Mouse (Mus musculus) left cerebral cortex, postnatal 36 days (tissue): ENCODE measurements at regions not wholly inside any gene's neighbourhood (a gene's known extent, or its start where the extent isn't known, plus 50 kb on each side); places are given as distances from the start of the nearest gene placed in this dataset.
"Not testable (repeated sequence)": the region's sequence is repeated elsewhere in the genome, so short reads cannot be mapped to it uniquely, and the experiment has no call there.

Experiments
- DNase-seq, 2 experiments: peaks; one replicate each; pipeline ENCODE4 v3.0.0; 2021 to 2022; ENCODE audit warnings: low spot score in 2 of 2, mixed read lengths in 1 of 2
- intact Hi-C: fragments of 180-260 bp; cut with DNase I; formaldehyde crosslinking; loops from one replicate; pipeline ENCODE4 v1.15.1; 2025

GRCm38 (mm10) chr3:21938071-21938848, 138.2 kb upstream of the Tbl1xr1 start:
- intact Hi-C loops = loop anchor here (5.0 to 10.0 kb wide), 7 partner anchors 49 to 1283 kb away; no protein-coding TSS in a partner anchor
- DNase-seq = peak; percentile 54 to 57

GRCm38 (mm10) chr3:21939738-21940137, 136.7 kb upstream of the Tbl1xr1 start:
- DNase-seq = no peak
- intact Hi-C loops = loop anchor here (5.0 to 10.0 kb wide), 7 partner anchors 48 to 1285 kb away; no protein-coding TSS in a partner anchor

GRCm38 (mm10) chr3:21941596-21941995, 134.9 kb upstream of the Tbl1xr1 start:
- DNase-seq = no peak
- intact Hi-C loops = no loop called here

- no peak for DNase-seq
- intact Hi-C loops = no loop called here
Measured at GRCm38 (mm10) chr3:21942912-21943311, 133.5 kb upstream of the Tbl1xr1 start.

GRCm38 (mm10) chr3:21945775-21946174, 130.7 kb upstream of the Tbl1xr1 start:
- intact Hi-C loops = no loop called here
- no peak for DNase-seq

GRCm38 (mm10) chr3:21947320-21948073, 129.0 kb upstream of the Tbl1xr1 start:
- DNase-seq = no peak

GRCm38 (mm10) chr3:21948074-21948659, 128.3 kb upstream of the Tbl1xr1 start:
- intact Hi-C loops = no loop called here

More at GRCm38 (mm10) chr3:21947320-21948073, 129.0 kb upstream of the Tbl1xr1 start:
- intact Hi-C loops = no loop called here

GRCm38 (mm10) chr3:21949459-21949858, 127.0 kb upstream of the Tbl1xr1 start:
- DNase-seq = peak; percentile 18 to 40
- intact Hi-C loops = no loop called here

More at GRCm38 (mm10) chr3:21948074-21948659, 128.3 kb upstream of the Tbl1xr1 start:
- no peak for DNase-seq

- no peak for DNase-seq
- intact Hi-C loops = no loop called here
Measured at GRCm38 (mm10) chr3:21950571-21950970, 125.9 kb upstream of the Tbl1xr1 start.

GRCm38 (mm10) chr3:21951446-21952285, 124.8 kb upstream of the Tbl1xr1 start:
- no peak for DNase-seq
- intact Hi-C loops = no loop called here

GRCm38 (mm10) chr3:21952695-21953415, 123.6 kb upstream of the Tbl1xr1 start:
- intact Hi-C loops = no loop called here
- no peak for DNase-seq

- intact Hi-C loops = no loop called here
- no peak for DNase-seq
Measured at GRCm38 (mm10) chr3:21953416-21953810, 123.0 kb upstream of the Tbl1xr1 start.

GRCm38 (mm10) chr3:21955681-21956080, 120.8 kb upstream of the Tbl1xr1 start:
- no peak for DNase-seq
- intact Hi-C loops = no loop called here

- intact Hi-C loops = not testable (repeated sequence)
Measured at GRCm38 (mm10) chr3:21957105-21957504, 119.3 kb upstream of the Tbl1xr1 start.

GRCm38 (mm10) chr3:21958595-21959286, 117.7 kb upstream of the Tbl1xr1 start:
- no peak for DNase-seq
- intact Hi-C loops = no loop called here

More at GRCm38 (mm10) chr3:21957105-21957504, 119.3 kb upstream of the Tbl1xr1 start:
- DNase-seq = not testable (repeated sequence)

GRCm38 (mm10) chr3:21961091-21961490, 115.4 kb upstream of the Tbl1xr1 start:
- DNase-seq = no peak
- intact Hi-C loops = no loop called here

- intact Hi-C loops = no loop called here
- DNase-seq = no peak
Measured at GRCm38 (mm10) chr3:21961746-21962145, 114.7 kb upstream of the Tbl1xr1 start.

GRCm38 (mm10) chr3:21962360-21962782, 114.1 kb upstream of the Tbl1xr1 start:
- intact Hi-C loops = no loop called here
- no peak for DNase-seq
